Mouse (Mus musculus) forebrain, embryonic 12.5 days (tissue): ENCODE data around the gene Apbb1ip. TPM values are rescaled to one million over a fixed set of nuclear protein-coding genes. Genes with fewer than 3 reads are reported as not detected.

Experiments used
- ATAC-seq: fragments of 200-750 bp; cut with Nextera tagmentation; 2 replicates; pipeline ENCODE4 v1.8.0; 2017; ENCODE audit warnings: moderate TSS enrichment; ENCODE audit not compliant: low FRiP score
- H3K27ac ChIP-seq: fragments of 300-500 bp; sonication (generic); 2 replicates; pipeline ENCODE4 v1.5.1; 2016; ENCODE audit warnings: mild to moderate bottlenecking
- H3K27me3 ChIP-seq: fragments of 300-500 bp; sonication (generic); 2 replicates; pipeline ENCODE4 v1.6.1; 2016; ENCODE audit warnings: mild to moderate bottlenecking
- H3K36me3 ChIP-seq: fragments of 300-500 bp; sonication (generic); replicated peaks from 2 replicates; pipeline ENCODE4 v1.6.1; 2016; ENCODE audit warnings: mild to moderate bottlenecking
- H3K4me1 ChIP-seq: fragments of 300-500 bp; sonication (generic); 2 replicates; pipeline ENCODE4 v1.6.1; 2016
- H3K4me2 ChIP-seq: fragments of 300-500 bp; sonication (generic); 2 replicates; pipeline ENCODE4 v1.6.1; 2016; ENCODE audit warnings: mild to moderate bottlenecking, moderate library complexity
- H3K4me3 ChIP-seq: fragments of 300-500 bp; sonication (generic); replicated peaks from 2 replicates; pipeline ENCODE4 v1.5.1; 2016; ENCODE audit warnings: mild to moderate bottlenecking
- H3K9ac ChIP-seq: fragments of 300-500 bp; sonication (generic); 2 replicates; pipeline ENCODE4 v1.6.1; 2016; ENCODE audit warnings: mild to moderate bottlenecking
- H3K9me3 ChIP-seq: fragments of 300-500 bp; sonication (generic); 2 replicates; pipeline ENCODE4 v1.6.1; 2016
- WGBS: fragments of 180-500 bp; shearing (Covaris S2); methylation state at CpG from one replicate; pipeline ENCODE4 v1.1.7; 2016; 5-methylcytosine and 5-hydroxymethylcytosine counted together
- polyA plus RNA-seq: library from polyadenylated mRNA; unstranded; fragments of >200 nt; fragmentation: Nextera tagmentation; extraction: Ambion mirVana; gene quantifications from 2 replicates; pipeline ENCODE4 v1.2.1, GENCODE M21; 2016

Apbb1ip gene
- polyA plus RNA-seq, 1 experiment from 2014 or later, result 1.00 TPM

DNA sequence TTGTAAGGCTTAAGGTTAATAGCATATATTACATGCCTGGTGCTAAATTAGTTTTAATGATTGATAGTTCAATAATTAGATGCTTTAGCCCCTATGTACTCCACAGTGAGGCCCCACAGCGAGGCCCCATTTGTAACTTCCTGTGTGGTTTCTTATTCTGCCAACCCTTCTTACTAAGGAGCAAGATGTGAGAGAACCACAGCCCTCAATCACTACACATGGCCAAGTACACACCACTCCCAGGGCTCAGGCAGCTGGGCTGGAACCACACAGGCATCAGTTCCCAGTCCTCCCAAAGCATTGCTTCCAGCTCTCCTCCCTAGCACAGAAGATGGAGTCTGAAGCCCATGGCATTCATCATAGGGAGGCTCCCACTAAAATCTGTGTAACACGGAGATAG lies 31.7 kb downstream of the Apbb1ip start:
- 82% methylated on average over 2 of the region's 2 CpGs for WGBS
- ATAC-seq, result no peak

DNA sequence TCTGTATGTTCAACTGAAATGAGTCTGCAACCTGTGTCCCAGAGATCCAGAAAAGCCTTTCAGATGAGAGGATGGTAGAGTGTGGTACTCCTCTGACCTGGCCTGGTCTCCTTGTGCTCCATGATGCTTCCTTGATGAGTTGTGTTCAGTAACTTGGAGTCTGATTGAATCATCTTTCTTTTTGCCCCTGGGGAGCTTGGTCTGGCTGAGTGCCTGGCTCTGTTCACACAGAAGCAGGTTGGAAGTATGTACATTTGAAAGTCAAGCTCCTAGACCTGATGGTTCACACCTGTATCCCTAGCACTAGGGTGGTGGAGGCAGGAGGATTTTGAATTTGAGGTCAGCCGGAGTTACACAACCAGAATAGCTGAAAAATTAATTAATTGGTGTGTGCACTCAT lies 32.7 kb downstream of the Apbb1ip start:
- H3K36me3 ChIP-seq, result no peaks in the 10 kb centered on the region
- ATAC-seq, result no peak
- WGBS, result 88% methylated on average over 1 of the region's 1 CpGs
- no peaks in the 10 kb centered on the region for H3K27me3 ChIP-seq
- H3K4me2 ChIP-seq, result no peak overlapping the region
- no peak overlapping the region for H3K4me3 ChIP-seq
- H3K9ac ChIP-seq, result no peak overlapping the region
- no peak overlapping the region for H3K27ac ChIP-seq
- no peaks in the 10 kb centered on the region for H3K4me1 ChIP-seq
- no peaks in the 10 kb centered on the region for H3K9me3 ChIP-seq

More for the DNA sequence above, 31.7 kb downstream of the Apbb1ip start:
- no peak overlapping the region for H3K9ac ChIP-seq
- H3K27me3 ChIP-seq, result no peaks in the 10 kb centered on the region
- no peak overlapping the region for H3K4me2 ChIP-seq
- H3K36me3 ChIP-seq, result no peaks in the 10 kb centered on the region
- no peak overlapping the region for H3K27ac ChIP-seq
- H3K4me3 ChIP-seq, result no peak overlapping the region
- H3K4me1 ChIP-seq, result no peaks in the 10 kb centered on the region
- no peaks in the 10 kb centered on the region for H3K9me3 ChIP-seq

DNA sequence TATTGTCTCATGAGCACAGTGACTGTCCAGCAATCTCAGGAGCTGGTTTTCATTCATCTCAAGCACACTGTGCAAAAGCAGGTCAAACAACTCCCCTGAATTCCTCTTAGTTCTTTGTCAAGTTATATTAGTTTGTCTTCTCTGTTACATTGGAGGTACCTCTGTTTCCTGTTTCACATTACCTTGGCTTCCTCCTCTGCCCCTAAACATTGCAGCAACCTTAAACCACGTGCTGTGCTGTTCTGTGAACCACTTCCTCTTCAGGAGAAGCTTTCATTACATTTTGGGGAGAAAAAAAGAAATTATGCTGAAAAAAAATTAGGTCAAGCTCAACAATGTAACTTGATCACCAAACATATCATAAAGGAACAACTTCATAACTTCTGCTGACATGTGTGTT lies 33.4 kb downstream of the Apbb1ip start:
- Histone ChIP-seq H3K9ac (no peak overlapping the region), H3K27me3 (no peaks in the 10 kb centered on the region), H3K4me1 (no peaks in the 10 kb centered on the region), H3K4me2 (no peak overlapping the region), H3K4me3 (no peak overlapping the region), H3K9me3 (no peaks in the 10 kb centered on the region), H3K27ac (no peak overlapping the region), H3K36me3 (no peaks in the 10 kb centered on the region)
- ATAC-seq, result no peak
- WGBS, result 77% methylated on average over 1 of the region's 1 CpGs

DNA sequence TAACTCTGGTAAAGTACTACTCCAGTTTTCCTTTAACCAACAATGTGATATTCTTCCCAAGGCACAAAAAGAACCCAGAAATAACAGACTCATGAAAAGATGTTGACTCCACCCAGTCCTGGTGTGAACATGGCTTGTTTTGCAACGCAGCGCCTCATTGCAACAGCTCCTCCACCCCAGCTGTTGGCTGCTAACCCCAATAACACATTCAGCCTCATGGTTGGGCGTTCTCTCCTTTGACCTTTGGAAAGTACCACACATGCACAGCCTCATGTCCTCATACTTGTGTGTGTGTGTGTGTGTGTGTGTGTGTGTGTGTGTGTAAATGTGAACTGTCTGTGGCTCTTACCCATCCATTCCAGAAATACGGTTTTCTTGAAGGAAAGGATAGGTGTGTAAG lies 37.0 kb downstream of the Apbb1ip start:
- Histone ChIP-seq H3K27ac (no peak overlapping the region), H3K9me3 (no peaks in the 10 kb centered on the region), H3K9ac (no peak overlapping the region), H3K4me3 (no peak overlapping the region), H3K4me1 (no peaks in the 10 kb centered on the region), H3K36me3 (no peaks in the 10 kb centered on the region), H3K4me2 (no peak overlapping the region), H3K27me3 (no peaks in the 10 kb centered on the region)
- 94% methylated on average over 4 of the region's 4 CpGs for WGBS
- no peak for ATAC-seq

DNA sequence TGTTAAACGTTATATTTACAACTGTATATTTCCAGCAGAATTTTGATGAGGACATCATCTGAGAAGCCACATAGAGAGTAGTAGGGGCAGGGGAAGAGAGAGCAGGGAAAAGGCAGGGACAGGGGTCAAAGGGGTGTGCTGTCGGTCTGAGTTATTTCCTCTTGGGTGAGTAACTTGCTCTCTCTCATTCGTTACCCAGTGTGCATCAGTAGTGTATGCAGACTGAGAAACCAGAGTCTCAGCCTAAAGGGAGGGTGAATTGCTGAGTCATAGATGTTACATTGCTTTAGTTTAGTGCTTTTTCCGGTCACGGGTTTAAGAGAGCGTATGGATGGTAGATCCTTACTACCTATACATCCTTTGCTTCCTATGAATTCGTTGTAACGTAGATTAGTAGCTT lies 37.6 kb downstream of the Apbb1ip start:
- no peaks in the 10 kb centered on the region for H3K36me3 ChIP-seq
- no peak for ATAC-seq
- no peak overlapping the region for H3K9ac ChIP-seq
- H3K4me3 ChIP-seq, result no peak overlapping the region
- no peaks in the 10 kb centered on the region for H3K9me3 ChIP-seq
- no peak overlapping the region for H3K27ac ChIP-seq
- H3K27me3 ChIP-seq, result no peaks in the 10 kb centered on the region
- H3K4me2 ChIP-seq, result no peak overlapping the region
- no peaks in the 10 kb centered on the region for H3K4me1 ChIP-seq
- WGBS, result 84% methylated on average over 8 of the region's 8 CpGs

DNA sequence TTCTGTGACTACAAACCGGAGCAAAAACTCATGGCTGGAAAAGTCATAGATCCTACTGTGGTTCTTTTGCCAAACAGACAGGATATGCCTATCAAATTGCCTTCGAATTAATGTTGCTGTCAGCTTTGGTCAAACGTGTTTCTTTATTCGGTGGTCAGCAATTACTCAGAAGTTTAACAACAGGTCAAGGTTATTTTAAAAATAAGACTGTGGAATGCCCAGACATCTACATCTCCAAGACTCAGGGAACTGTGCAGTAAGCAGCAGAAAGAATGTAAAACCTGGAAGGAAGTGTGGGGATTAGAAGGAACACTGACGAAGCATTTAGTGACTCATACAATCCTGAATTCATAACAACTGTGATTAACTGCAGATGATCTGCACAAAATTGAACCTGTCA lies 40.0 kb downstream of the Apbb1ip start:
- no peak overlapping the region for H3K4me3 ChIP-seq
- H3K9ac ChIP-seq, result no peak overlapping the region
- WGBS, result 82% methylated on average over 5 of the region's 5 CpGs
- H3K36me3 ChIP-seq, result no peaks in the 10 kb centered on the region
- no peaks in the 10 kb centered on the region for H3K4me1 ChIP-seq
- no peaks in the 10 kb centered on the region for H3K9me3 ChIP-seq
- H3K4me2 ChIP-seq, result no peak overlapping the region
- H3K27ac ChIP-seq, result no peak overlapping the region
- H3K27me3 ChIP-seq, result no peaks in the 10 kb centered on the region
- ATAC-seq, result no peak

DNA sequence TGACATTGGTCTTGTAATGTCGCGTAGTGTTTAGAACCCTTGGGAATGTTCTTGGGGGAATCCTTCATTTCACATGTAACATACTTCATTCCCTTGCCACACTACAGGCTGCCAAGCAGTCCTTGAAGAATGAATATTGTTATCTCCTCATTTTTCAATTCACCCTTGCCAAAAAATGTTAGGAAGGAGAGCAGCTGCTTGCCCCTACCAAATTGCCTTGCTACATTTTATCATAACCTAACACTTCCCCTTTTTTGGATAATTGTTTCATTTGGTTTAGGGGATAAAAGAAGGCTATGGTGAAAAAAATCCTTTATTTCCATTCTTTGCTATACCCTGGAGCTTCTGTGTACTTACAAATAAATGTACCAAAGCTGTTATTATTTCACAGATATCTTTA lies 41.8 kb downstream of the Apbb1ip start:
- WGBS, result 98% methylated on average over 2 of the region's 2 CpGs
- ATAC-seq, result no peak
- Histone ChIP-seq H3K9me3 (no peaks in the 10 kb centered on the region), H3K4me2 (no peak overlapping the region), H3K4me1 (no peaks in the 10 kb centered on the region), H3K9ac (no peak overlapping the region), H3K36me3 (no peaks in the 10 kb centered on the region), H3K4me3 (no peak overlapping the region), H3K27ac (no peak overlapping the region), H3K27me3 (no peaks in the 10 kb centered on the region)

DNA sequence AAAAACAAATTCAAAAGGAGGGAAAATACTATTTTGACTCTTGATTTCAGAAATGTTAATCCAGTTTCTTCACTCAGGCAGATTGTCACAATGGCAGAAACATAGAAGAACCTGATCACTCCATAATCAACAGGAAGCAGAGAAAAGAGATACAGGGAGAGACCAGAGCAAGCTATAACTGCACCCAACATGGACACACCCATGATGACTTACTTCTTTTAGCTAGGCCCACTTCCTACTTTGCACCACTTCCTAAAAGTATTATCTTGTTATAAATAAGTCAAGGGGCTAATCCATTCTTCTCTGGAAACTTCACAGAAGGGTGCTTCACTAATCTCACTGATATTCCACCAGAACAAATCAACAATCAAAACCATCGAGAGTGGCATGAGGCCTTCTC lies 42.3 kb downstream of the Apbb1ip start:
- H3K4me3 ChIP-seq, result no peak overlapping the region
- no peak for ATAC-seq
- H3K27me3 ChIP-seq, result no peaks in the 10 kb centered on the region
- no peak overlapping the region for H3K4me2 ChIP-seq
- H3K9ac ChIP-seq, result no peak overlapping the region
- H3K27ac ChIP-seq, result no peak overlapping the region
- no peaks in the 10 kb centered on the region for H3K36me3 ChIP-seq
- no peaks in the 10 kb centered on the region for H3K4me1 ChIP-seq
- 28% methylated on average over 1 of the region's 1 CpGs for WGBS
- H3K9me3 ChIP-seq, result no peaks in the 10 kb centered on the region

DNA sequence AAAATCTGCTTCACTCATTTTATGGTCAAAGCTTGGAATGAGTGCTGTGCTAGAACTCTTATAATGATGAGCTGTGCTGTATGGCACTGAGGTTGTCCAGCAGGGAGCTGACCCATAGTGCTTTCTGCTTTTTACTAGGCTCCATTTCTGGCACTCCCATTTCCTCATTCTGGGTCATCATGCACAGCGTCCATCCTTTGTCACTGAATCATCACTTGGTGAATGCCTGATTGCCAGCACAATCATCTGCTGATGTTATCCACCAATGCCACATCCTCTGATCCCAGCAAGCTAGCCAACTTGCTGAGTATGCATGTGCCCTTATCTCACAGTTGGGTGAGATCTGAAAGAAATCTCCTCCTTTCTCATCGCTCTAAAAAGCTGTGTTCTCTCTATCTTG lies 48.4 kb downstream of the Apbb1ip start:
- no peak overlapping the region for H3K4me2 ChIP-seq
- WGBS, result 75% methylated on average over 2 of the region's 2 CpGs

DNA sequence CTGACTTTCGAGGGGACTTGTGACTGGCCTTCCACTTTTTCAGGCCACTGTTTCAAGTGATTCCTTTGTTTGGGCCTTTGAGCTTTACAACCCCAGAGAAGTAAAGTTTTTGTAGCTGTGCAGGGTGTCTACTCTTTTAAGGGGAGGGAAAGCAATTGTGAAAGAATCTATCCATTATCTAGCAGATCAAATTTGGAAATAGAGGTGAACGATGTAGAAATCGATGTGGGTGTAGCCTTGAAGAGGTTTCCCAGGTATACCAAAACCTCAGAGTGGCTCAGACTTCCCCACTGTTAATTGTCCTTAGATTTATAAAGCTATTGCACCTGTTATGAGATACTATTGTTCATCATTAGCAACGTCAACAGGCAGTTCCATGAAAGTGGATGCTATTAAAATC lies 71.6 kb downstream of the Apbb1ip start:
- Histone ChIP-seq H3K4me1 (no peaks in the 10 kb centered on the region), H3K9me3 (no peaks in the 10 kb centered on the region; the same call in 1 of the 2 replicates), H3K4me2 (no peak overlapping the region), H3K27me3 (no peaks in the 10 kb centered on the region), H3K9ac (no peak overlapping the region), H3K27ac (no peak overlapping the region), H3K4me3 (no peak overlapping the region), H3K36me3 (no peaks in the 10 kb centered on the region)
- ATAC-seq, result no peak
- WGBS, result 92% methylated on average over 4 of the region's 4 CpGs

More for the DNA sequence above, 48.4 kb downstream of the Apbb1ip start:
- H3K9me3 ChIP-seq, result no peaks in the 10 kb centered on the region
- no peak overlapping the region for H3K9ac ChIP-seq
- no peaks in the 10 kb centered on the region for H3K4me1 ChIP-seq
- no peaks in the 10 kb centered on the region for H3K36me3 ChIP-seq
- no peak for ATAC-seq
- no peak overlapping the region for H3K4me3 ChIP-seq
- no peak overlapping the region for H3K27ac ChIP-seq
- no peaks in the 10 kb centered on the region for H3K27me3 ChIP-seq

DNA sequence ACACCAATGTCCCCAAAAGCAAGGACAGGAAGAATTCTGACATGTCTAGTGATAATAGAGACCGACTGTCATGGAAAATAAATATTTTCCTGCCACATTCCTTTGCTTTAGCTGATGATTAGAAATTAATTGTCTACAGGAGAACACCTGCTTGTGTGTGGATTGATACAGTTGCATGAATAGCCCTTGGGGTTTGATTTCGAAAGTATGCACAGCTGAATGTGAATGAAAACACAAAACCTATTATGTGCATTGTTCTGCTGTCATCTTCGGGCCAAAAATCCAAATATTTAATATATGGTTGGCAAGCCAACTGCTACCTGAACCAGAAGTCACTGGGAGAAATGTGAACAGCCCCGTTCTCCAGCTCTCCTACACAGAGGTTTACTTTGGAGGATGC lies 78.0 kb downstream of the Apbb1ip start:
- H3K9ac ChIP-seq, result no peak overlapping the region
- no peak for ATAC-seq
- no peaks in the 10 kb centered on the region for H3K27me3 ChIP-seq
- H3K27ac ChIP-seq, result no peak overlapping the region
- WGBS, result 79% methylated on average over 4 of the region's 4 CpGs
- H3K9me3 ChIP-seq, result no peaks in the 10 kb centered on the region
- H3K4me2 ChIP-seq, result no peak overlapping the region
- no peak overlapping the region for H3K4me3 ChIP-seq
- no peaks in the 10 kb centered on the region for H3K36me3 ChIP-seq
- H3K4me1 ChIP-seq, result no peaks in the 10 kb centered on the region

DNA sequence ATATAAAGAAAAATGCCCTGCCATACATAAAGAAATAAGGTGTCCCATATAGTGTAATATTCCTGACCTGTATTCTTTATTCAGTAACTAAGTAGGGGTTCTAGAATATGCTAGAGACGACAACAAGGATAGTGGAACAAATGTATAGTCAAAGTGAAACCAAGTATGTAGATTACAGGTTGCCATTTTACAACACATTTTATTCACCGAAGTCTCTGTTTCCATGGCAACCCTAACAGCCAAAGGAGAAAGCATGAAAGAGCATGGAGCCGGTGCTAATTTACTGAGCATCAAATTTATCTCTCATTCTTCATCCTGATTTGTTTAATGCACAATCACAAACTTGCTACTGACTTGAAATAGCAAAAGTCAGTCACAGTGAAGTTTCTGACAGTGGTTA lies 83.6 kb downstream of the Apbb1ip start:
- Histone ChIP-seq H3K27ac (no peak overlapping the region), H3K4me1 (no peaks in the 10 kb centered on the region), H3K36me3 (no peaks in the 10 kb centered on the region), H3K4me3 (no peak overlapping the region), H3K27me3 (no peaks in the 10 kb centered on the region), H3K9me3 (no peaks in the 10 kb centered on the region), H3K4me2 (no peak overlapping the region), H3K9ac (no peak overlapping the region)
- WGBS, result 51% methylated on average over 3 of the region's 3 CpGs
- no peak for ATAC-seq

DNA sequence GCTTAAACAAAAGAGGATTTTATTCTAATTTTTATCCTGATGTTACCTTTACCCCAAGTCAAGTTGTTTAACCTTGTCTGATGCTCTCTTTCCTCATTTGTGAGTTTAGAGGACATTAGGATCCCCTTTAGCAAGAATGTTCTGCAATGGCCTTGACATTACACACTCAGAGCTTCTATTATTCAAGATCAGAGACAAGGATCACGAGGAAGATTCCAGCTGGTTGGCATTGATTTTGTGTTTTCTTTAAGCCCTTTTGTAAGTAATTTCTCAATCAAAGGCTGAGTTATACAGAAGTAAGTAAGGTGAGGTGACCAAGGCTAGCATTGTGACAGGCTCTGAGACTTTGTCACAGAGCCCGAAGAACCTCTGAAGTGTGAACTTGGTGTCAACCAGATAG lies 88.3 kb downstream of the Apbb1ip start:
- Histone ChIP-seq H3K9me3 (no peaks in the 10 kb centered on the region), H3K27me3 (no peaks in the 10 kb centered on the region), H3K36me3 (no peaks in the 10 kb centered on the region), H3K27ac (no peak overlapping the region), H3K4me1 (no peaks in the 10 kb centered on the region), H3K4me2 (no peak overlapping the region), H3K4me3 (no peak overlapping the region), H3K9ac (no peak overlapping the region)
- no peak for ATAC-seq
- WGBS, result 80% methylated on average over 2 of the region's 2 CpGs
